Mouse (Mus musculus) midbrain, embryonic 11.5 days (tissue): ENCODE results near the gene Higd1c. TPM values are rescaled to one million over a fixed set of nuclear protein-coding genes. Genes with fewer than 3 reads are reported as not detected.
"Not testable (repeated sequence)": the region's sequence is repeated elsewhere in the genome, so short reads cannot be mapped to it uniquely, and the experiment has no call there.

ENCODE experiments used
- ATAC-seq: fragments of 200-750 bp; cut with Nextera tagmentation; 2 replicates; pipeline ENCODE4 v1.8.0; 2017; ENCODE audit warnings: moderate TSS enrichment, moderate library complexity; ENCODE audit not compliant: low FRiP score
- DNase-seq: peaks from one replicate; pipeline ENCODE4 v3.0.0; 2015; ENCODE audit warnings: low spot score; ENCODE audit errors: missing footprints
- H3K27ac ChIP-seq: fragments of 300-500 bp; sonication (generic); 2 replicates; pipeline ENCODE4 v1.5.1; 2014; ENCODE audit warnings: low read depth, low read length
- H3K27me3 ChIP-seq: fragments of 300-500 bp; sonication (generic); 2 replicates; pipeline ENCODE4 v1.6.1; 2014; ENCODE audit warnings: mild to moderate bottlenecking, low read length, moderate library complexity, mixed read lengths; ENCODE audit not compliant: control insufficient read depth, insufficient read depth
- H3K36me3 ChIP-seq: fragments of 300-500 bp; sonication (generic); 2 replicates; pipeline ENCODE4 v1.6.1; 2014; ENCODE audit warnings: mild to moderate bottlenecking, low read length, moderate library complexity, mixed read lengths; ENCODE audit not compliant: control insufficient read depth, insufficient read depth
- H3K4me1 ChIP-seq: fragments of 300-500 bp; sonication (generic); 2 replicates; pipeline ENCODE4 v1.6.1; 2014; ENCODE audit warnings: low read length; ENCODE audit not compliant: control insufficient read depth, insufficient read depth
- H3K4me2 ChIP-seq: fragments of 300-500 bp; sonication (generic); 2 replicates; pipeline ENCODE4 v1.6.1; 2014; ENCODE audit warnings: mild to moderate bottlenecking, moderate library complexity
- H3K4me3 ChIP-seq: fragments of 300-500 bp; sonication (generic); 2 replicates; pipeline ENCODE4 v1.5.1; 2014; ENCODE audit warnings: low read depth, low read length
- H3K9ac ChIP-seq: fragments of 300-500 bp; sonication (generic); 2 replicates; pipeline ENCODE4 v1.6.1; 2014; ENCODE audit warnings: low read length
- H3K9me3 ChIP-seq: fragments of 300-500 bp; sonication (generic); 2 replicates; pipeline ENCODE4 v1.6.1; 2016; ENCODE audit warnings: low read length; ENCODE audit not compliant: control insufficient read depth
- WGBS: fragments of 180-500 bp; shearing (Covaris S2); extraction: QIAGEN DNeasy Blood & Tissue Kit; methylation state at CpG from one replicate; pipeline ENCODE4 v1.1.7; 2014; 5-methylcytosine and 5-hydroxymethylcytosine counted together
- polyA plus RNA-seq: library from polyadenylated mRNA; unstranded; fragments of >200 nt; fragmentation: Nextera tagmentation; extraction: Ambion mirVana; gene quantifications from 2 replicates; pipeline ENCODE4 v1.2.1, GENCODE M21; 2014

Gene Higd1c
- polyA plus RNA-seq, 1 experiment from 2014 or later = not detected

DNA sequence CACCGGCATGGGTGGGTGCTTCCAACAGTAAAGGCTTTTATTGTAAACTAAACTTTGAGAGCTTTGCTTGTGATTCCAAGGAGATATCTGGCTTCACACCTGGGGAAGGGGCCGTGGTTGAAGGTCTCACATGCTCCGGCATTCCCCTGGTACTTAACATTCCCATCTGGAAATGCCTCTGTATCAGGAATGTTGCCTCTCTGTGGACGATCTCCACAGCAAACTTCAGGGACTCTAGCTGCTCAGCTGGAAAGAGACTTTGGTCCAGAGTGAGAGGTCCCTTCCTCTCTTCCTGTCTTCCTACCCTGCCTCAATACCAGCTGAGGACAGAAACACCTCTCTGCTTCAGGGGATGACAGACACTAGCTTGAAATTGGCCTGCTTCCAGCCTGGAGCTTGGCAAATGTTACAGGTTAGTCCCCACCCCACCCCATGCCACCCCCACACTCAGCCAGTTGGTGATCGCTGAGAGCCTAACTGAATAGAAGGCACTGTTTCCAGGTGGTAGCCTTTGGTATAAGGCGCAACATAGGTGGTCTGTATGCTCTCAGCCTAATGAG is 12.8 kb upstream of the Higd1c start:
- H3K4me2 ChIP-seq = no peak overlapping the region
- H3K4me3 ChIP-seq = no peak overlapping the region
- 82% methylated on average over 6 of the region's 6 CpGs for WGBS
- H3K9me3 ChIP-seq = no peaks in the 10 kb centered on the region
- ATAC-seq (no peak), DNase-seq (no peak)
- no peaks in the 10 kb centered on the region for H3K36me3 ChIP-seq
- H3K9ac ChIP-seq = no peak overlapping the region
- no peak overlapping the region for H3K27ac ChIP-seq
- no peaks in the 10 kb centered on the region for H3K27me3 ChIP-seq
- no peaks in the 10 kb centered on the region for H3K4me1 ChIP-seq

DNA sequence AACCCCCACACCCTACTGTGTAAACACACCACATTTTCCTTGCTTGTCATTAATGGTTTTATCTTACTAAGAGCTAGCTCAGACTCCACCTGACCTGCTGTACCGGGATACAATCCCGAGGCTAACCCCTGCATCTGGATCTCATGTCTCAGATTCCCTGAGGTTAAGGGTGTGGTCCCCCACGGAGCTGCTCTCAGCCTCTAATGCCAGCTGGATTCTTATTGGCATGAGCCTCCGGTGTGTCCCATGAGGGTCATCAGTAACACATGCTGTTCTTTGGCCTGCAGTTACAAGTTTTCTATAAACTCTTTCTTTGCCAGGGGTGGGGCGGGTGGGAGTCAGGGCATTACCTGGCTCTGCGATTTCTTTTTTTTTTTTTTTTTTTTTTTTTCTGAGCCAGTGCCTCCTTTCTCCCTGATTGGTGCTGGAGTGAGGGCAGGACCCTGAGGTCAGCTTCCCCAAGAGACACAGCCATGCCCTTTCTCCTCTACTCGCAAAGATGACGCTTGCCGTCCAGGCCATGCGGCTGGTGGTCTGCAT is 11.6 kb upstream of the Higd1c start, which contains the start of the genes Methig1 and Mettl7a2:
TSS of gene Methig1 (plus strand) at position 439 of the 540 bp plus-strand sequence.
TSS of gene Mettl7a2 (plus strand) at position 490 of the 540 bp plus-strand sequence.
- H3K4me3 ChIP-seq = no peak within 1 kb of the TSS
- WGBS = 83% methylated on average over 10 of the region's 10 CpGs
- no peaks in the 10 kb centered on the region for H3K9me3 ChIP-seq
- no peaks in the 10 kb centered on the region for H3K27me3 ChIP-seq
- no peaks in the 10 kb centered on the region for H3K36me3 ChIP-seq
- no peak for ATAC-seq
- H3K4me1 ChIP-seq = no peaks in the 10 kb centered on the region
- no peak within 1 kb of the TSS for H3K4me2 ChIP-seq
- H3K27ac ChIP-seq = no peak within 1 kb of the TSS
- H3K9ac ChIP-seq = no peak within 1 kb of the TSS
- no peak for DNase-seq

DNA sequence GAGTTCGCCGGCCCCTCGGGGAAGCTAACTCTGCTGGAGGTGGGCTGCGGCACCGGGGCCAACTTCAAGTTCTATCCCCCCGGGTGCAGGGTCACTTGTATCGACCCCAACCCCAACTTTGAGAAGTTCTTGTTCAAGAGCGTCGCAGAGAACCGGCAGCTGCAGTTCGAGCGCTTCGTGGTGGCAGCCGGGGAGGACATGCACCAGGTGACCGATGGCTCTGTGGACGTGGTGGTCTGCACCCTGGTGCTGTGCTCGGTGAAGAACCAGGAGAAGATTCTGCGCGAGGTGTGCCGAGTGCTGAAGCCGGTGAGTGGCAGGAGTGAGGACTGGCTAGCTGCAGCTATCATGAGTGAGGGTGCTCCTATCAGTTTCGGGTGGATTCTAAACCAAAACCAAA is 10.9 kb upstream of the Higd1c start:
- ATAC-seq, H3K4me2 ChIP-seq, H3K36me3 ChIP-seq, DNase-seq, H3K27me3 ChIP-seq, H3K4me3 ChIP-seq, H3K4me1 ChIP-seq, H3K9me3 ChIP-seq, H3K9ac ChIP-seq, H3K27ac ChIP-seq: not testable (repeated sequence)
- WGBS = 94% methylated on average over 7 of the region's 22 CpGs

DNA sequence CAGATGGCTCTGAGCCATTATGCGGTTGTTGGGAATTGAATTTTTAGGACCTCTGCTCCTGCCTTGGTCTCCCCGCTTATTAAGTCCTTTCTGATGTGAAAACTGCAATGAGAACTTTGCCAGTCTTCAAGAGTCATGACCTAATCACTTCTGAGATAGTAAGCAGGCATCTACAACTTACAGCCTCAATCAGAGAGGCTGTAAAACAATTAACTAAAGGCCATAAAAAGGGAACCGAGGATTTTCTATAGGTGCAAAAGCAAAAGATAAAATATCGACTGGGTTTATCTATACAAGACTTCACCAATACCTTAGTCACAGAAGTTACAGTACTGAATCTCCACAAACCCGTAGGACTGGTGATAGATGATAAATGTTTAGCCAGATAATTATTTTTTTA is 8.5 kb upstream of the Higd1c start:
- H3K4me1 ChIP-seq = no peaks in the 10 kb centered on the region
- DNase-seq (no peak), ATAC-seq (no peak)
- no peaks in the 10 kb centered on the region for H3K9me3 ChIP-seq
- no peak overlapping the region for H3K4me2 ChIP-seq
- no peak overlapping the region for H3K4me3 ChIP-seq
- no peaks in the 10 kb centered on the region for H3K36me3 ChIP-seq
- no peak overlapping the region for H3K9ac ChIP-seq
- H3K27me3 ChIP-seq = no peaks in the 10 kb centered on the region
- H3K27ac ChIP-seq = no peak overlapping the region
- 90% methylated on average over 5 of the region's 5 CpGs for whole genome bisulfite sequencing

DNA sequence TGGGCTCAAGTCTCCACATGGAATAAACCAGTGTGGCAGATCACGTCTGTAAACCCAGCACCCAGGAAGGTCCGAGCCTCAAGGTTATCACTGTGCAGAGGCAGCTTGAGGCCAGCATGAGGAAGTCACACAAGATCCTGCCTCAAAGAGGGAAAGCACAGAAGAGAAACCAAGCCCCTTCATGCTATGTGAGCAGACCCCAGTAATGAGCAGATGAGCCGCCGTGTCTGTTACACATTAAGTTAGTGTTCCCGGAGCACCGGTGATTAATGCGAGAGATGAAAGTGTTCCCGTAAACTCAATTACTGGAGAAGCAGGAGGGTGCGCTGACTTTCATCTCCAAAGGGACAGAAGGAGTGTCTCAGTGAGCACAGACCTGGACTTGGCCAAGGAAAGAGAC is 1.6 kb downstream of the Higd1c start:
- DNase-seq, H3K4me3 ChIP-seq, H3K4me1 ChIP-seq, H3K27ac ChIP-seq, H3K9me3 ChIP-seq, H3K36me3 ChIP-seq, H3K4me2 ChIP-seq, H3K27me3 ChIP-seq, H3K9ac ChIP-seq, ATAC-seq: not testable (repeated sequence)
- 85% methylated on average over 8 of the region's 9 CpGs for WGBS

DNA sequence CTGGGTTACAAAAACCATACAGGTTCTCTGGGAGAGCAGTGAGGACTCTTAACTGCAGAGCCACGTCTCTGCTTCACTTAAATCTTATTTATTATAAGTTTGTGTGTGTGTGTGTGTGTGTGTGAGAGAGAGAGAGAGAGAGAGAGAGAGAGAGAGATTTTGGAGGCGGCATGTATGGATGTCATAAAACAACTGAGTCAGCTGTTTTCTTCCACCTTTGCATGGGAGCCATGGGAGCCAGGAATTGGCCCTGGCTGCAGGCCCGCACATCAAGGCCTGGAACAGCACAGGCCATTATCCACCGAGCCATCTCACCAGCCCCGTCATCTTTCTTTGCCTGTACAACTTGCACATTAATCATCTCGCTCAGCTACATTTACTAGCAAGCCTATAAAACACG is 2.8 kb downstream of the Higd1c start:
- ATAC-seq = no peak
- WGBS = 91% methylated on average over 7 of the region's 7 CpGs
- no peak for DNase-seq

DNA sequence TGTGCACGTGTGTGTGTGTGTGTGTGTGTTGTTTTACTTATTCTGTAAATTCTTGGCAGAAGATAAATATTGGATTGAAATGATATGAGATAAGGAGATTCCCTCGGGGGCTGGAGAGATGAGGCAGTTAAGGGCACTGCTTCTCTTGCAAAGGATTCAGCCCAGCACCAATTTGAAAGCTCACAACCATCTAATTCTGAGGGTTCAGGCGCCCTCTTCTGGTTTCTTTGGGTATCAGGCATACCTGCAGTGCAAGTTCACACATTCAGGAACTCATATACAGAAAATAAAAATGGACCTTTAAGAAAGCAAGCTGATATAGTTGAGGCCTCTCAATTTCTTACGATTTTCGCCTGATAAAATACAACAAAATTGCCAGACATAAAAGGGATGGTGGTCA is 10.7 kb downstream of the Higd1c start:
- Histone ChIP-seq H3K27me3 (no peaks in the 10 kb centered on the region), H3K9me3 (no peaks in the 10 kb centered on the region), H3K4me1 (no peaks in the 10 kb centered on the region), H3K4me3 (no peak overlapping the region), H3K36me3 (no peaks in the 10 kb centered on the region), H3K27ac (no peak overlapping the region), H3K4me2 (no peak overlapping the region), H3K9ac (no peak overlapping the region)
- WGBS = 40% methylated on average over 5 of the region's 5 CpGs
- ATAC-seq (no peak), DNase-seq (peak; percentile 91)

More for the DNA sequence above, 2.8 kb downstream of the Higd1c start:
- H3K4me2 ChIP-seq = no peak overlapping the region
- no peak overlapping the region for H3K9ac ChIP-seq
- no peaks in the 10 kb centered on the region for H3K27me3 ChIP-seq
- no peak overlapping the region for H3K27ac ChIP-seq
- no peak overlapping the region for H3K4me3 ChIP-seq
- no peaks in the 10 kb centered on the region for H3K4me1 ChIP-seq
- no peaks in the 10 kb centered on the region for H3K36me3 ChIP-seq
- H3K9me3 ChIP-seq = no peaks in the 10 kb centered on the region

DNA sequence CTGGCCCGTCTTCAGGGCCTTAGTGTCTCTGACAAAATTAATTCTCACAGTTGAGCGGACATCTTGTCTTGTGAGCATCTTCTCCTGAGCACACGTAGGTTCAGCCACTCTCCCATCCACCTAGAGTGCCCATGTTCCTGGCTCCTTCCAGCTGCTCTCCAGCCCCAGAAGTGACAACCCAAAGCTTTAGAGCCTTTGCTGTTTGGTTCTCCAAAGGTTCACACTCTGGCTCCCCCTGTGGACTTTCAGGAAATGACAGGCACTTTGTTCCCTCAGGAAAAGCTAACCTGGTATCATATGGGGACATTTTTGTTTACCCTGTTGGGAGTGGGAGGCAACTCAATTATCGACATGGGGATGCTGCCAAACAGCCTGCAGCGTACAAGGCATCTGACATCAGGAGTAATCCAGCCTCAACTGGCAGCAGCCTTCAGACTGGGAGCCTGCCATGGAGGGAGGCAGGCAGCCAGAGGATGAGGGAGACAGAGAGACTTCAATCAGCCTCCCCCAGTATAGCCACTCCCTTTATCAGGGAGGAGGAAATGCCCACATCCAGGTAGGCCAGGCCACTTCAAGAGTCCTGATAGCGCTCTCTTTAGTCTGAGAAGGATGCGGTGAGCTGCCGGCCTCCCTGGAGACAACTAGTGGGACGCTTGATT is 13.6 kb downstream of the Higd1c start:
- not testable (repeated sequence) for H3K4me1 ChIP-seq, DNase-seq, H3K4me3 ChIP-seq, H3K27ac ChIP-seq, H3K36me3 ChIP-seq, H3K4me2 ChIP-seq, ATAC-seq, H3K27me3 ChIP-seq, H3K9ac ChIP-seq, H3K9me3 ChIP-seq
- WGBS = 19% methylated on average over 3 of the region's 9 CpGs

DNA sequence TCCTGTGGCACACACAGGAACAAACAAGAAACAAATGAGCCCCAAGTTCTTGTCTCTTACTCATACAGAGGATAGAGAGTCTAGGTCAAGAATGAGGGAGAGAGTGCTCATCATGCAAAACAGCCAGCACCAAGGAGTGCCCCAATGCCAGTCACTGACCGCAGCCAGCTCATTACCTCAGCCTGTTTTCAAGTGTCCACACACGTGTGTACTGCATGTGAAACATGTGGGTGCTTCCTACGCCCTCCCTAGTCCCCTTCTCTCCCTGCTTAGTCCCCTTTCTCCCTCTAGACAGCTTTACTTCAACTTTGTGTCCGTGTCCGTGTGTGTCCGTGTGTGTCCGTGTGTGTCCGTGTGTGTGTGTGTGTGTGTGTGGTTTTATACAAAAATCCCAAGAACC is 15.3 kb downstream of the Higd1c start:
- H3K4me2 ChIP-seq = no peak overlapping the region
- H3K4me1 ChIP-seq = no peaks in the 10 kb centered on the region
- no peak overlapping the region for H3K27ac ChIP-seq
- ATAC-seq (no peak), DNase-seq (no peak)
- 88% methylated on average over 8 of the region's 8 CpGs for WGBS
- H3K9me3 ChIP-seq = no peaks in the 10 kb centered on the region
- no peaks in the 10 kb centered on the region for H3K27me3 ChIP-seq
- no peaks in the 10 kb centered on the region for H3K36me3 ChIP-seq
- no peak overlapping the region for H3K9ac ChIP-seq
- H3K4me3 ChIP-seq = no peak overlapping the region
